Mouse (Mus musculus): ENCODE data around the gene Pfdn6. TPM values are rescaled to one million over a fixed set of nuclear protein-coding genes. Genes with fewer than 3 reads are reported as not detected.
A peak's percentile ranks its signal among the peaks of the same experiment; 100 is the strongest.
"Not testable (repeated sequence)": the region's sequence is repeated elsewhere in the genome, so short reads cannot be mapped to it uniquely, and the experiment has no call there.

The Pfdn6 gene
- total RNA-seq, 2 experiments from 2014 or later: 83.1 to 106 TPM

DNA sequence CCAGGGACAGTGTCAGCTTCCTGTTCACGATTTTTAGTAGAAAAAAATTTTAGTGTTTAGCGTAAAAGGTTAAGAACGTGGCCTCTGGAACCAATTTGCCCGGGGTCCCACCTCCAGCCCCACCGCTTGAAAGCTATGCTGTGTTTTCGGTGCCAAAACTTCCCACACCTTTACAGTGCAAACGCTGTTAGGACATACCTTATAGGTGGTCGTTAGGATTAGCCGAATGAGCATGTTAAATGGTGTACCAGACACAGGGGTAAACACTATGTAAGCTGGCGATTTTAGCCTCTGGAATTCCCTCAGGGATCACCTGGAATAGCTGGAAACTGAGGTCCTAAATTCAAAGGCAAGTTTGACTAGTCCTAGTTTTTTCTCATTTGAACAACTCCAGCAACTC, 16.2 kb upstream of the Pfdn6 start:
- no peak for DNase-seq (ENCODE audit: low spot score in 2 of 2)

DNA sequence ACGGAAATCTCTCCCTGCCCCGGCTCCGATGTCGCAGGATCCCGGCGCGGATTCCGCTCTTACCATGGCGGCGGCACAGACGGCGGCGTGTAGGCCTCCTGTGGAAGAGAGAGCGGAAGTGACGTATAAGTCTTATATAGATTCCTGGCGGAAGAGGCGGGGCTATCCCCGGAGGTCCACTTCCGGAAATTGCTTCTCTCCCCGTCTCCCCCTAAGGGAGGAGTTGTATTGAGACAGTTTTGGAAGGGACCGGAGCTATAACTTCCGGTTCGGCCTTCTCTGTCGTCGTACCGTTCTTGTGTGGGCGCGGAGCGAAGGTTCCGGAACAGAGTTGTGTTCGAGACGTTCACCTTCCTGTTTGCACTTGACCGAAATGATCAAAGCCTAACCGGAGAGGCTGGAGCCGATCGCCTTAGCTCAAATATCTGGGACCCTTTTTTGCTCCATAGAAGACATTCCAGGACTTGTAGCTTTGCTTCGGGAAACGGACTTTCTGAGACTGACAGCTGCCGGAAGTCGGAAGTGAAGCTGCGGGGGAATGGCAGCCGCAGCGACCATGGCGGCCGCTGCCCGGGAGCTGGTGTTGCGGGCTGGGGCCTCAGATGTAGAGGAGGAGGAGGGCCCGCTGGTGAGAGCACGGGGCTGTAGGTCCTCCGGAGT, 15.5 kb upstream of the Pfdn6 start, which contains the start of the genes Vps52 and Rps18:
Vps52 (plus strand) TSS at position 258 of the 660 bp plus-strand sequence.
Rps18 (minus strand) TSS at position 447 of the 660 bp plus-strand sequence.
- peak; percentile 96 to 98 for DNase-seq (ENCODE audit: low spot score in 2 of 2)

GRCm38 (mm10) chr17:33954646-33955554, 14.8 kb upstream of the Pfdn6 start:
- no peak for DNase-seq (ENCODE audit: low spot score in 2 of 2)

GRCm38 (mm10) chr17:33953961-33954565, 13.9 kb upstream of the Pfdn6 start:
- DNase-seq (ENCODE audit: low spot score in 2 of 2): no peak

DNA sequence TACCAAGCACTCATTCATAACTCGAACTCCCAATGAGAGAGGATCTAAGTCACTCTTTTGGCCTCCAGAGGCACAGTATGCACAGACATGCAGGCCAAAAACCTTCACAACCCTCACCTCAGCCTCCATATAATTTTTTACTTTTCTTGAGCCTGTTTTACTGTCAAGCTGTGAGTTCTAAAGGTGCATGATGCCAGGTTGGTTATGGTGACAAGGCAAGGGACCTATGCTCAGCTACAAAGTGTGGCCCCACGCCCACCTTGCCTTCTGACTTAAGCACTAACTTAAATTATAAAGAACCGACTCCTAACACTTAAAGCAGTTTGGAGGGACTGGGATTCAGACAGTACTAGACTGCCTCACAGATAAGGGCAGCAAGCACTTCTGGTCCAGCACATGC, 13.2 kb upstream of the Pfdn6 start:
- DNase-seq (ENCODE audit: low spot score in 2 of 2): no peak

DNA sequence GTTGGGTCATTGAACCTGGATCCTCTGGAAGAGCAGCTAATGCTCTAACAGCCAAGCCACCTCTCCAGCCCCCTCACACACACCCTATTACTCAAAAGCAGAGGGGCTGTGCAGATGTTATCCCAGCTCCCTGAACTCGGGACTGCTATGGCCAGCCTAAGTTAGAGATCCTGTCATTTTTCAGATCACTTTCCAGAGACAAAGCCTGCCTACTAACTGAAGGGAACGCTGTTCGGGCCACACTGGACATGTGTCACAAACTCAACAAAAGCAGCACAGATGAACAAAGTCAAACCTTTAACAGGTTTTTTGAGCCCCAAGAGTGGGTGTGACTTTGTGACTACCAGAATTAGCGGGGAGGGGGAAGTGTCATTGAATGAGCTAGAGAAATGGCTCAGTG, 12.7 kb upstream of the Pfdn6 start:
- no peak for DNase-seq (ENCODE audit: low spot score in 2 of 2)

DNA sequence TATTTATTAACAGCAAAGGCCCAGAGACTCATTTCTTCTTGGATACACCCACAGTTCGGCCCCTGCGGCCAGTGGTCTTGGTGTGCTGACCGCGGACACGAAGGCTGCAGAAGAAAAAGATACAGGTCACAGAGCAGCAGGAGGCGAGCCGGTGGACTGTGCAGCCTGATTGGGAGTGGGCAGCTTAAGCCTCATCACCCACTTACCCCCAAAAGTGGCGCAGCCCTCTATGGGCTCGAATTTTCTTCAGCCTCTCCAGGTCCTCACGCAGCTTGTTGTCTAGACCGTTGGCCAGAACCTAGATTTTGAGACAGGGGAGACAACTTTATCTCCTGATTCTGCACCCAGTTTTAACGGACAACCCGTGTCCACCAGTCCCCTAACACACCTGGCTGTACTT, 11.9 kb upstream of the Pfdn6 start:
- DNase-seq (ENCODE audit: low spot score in 2 of 2): not testable (repeated sequence)

- DNase-seq (ENCODE audit: low spot score in 2 of 2): peak; percentile 73 to 81
Observed at GRCm38 (mm10) chr17:33951021-33951946, 11.1 kb upstream of the Pfdn6 start, which contains the start of gene B3galt4. TSS of gene B3galt4 (minus strand) at chr17:33951488.

DNA sequence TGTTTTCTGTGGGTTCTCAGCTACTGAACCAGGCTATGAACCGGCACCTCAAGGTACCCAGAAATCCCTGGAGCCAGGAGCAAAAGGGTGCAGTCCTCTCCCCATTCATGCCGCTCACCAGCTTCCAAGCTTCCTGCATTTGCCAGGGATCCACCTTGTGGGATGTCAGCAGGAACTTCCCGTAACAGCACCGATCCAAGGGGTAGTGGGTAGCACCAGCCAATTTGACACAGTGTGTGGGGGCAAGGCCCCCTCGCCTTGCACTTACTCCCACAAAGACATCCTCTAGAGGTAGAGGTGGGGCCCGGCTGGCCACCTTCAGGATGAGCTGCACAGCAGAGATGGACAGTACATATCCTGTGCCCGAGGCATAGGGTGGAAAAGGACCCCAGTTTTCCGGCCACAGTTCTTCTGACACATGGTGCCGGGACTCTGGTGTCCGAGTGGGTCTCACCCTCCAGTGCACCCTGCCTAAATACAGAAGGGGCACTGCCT, 10.0 kb upstream of the Pfdn6 start:
- DNase-seq (ENCODE audit: low spot score in 2 of 2): no peak

GRCm38 (mm10) chr17:33948905-33949537, 8.9 kb upstream of the Pfdn6 start:
- DNase-seq (ENCODE audit: low spot score in 2 of 2): no peak

DNA sequence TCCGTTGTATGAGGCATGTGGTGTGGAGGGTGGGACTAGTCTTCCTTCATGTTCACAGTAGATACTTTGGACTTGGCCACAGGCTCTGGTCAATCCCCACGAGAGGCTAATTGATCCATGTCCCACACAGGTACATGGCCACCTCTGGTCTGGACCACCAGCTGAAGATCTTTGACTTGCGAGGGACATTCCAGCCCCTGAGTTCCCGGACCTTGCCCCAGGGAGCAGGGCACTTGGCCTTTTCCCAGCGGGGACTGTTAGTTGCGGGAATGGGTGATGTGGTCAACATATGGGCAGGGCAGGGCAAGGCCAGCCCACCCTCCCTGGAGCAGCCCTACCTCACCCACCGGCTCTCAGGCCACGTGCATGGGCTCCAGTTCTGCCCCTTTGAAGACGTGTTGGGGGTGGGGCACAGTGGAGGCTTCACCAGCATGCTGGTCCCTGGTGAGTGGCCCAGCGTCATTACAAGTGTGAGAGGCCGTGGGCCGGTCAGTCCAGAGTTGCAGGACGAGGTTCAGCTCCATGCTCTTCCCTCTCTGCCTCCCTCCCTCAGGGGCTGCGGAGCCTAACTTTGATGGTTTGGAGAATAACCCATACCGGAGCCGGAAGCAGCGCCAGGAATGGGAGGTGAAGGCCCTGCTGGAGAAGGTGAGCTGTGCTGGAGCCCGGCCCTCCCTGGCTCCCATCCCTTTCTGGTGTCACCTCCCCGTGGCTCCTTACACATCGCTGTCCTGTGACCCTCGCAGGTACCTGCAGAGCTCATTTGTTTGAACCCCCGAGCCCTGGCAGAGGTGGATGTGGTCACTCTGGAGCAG, 8.2 kb upstream of the Pfdn6 start:
- no peak for DNase-seq (ENCODE audit: low spot score in 2 of 2)

DNA sequence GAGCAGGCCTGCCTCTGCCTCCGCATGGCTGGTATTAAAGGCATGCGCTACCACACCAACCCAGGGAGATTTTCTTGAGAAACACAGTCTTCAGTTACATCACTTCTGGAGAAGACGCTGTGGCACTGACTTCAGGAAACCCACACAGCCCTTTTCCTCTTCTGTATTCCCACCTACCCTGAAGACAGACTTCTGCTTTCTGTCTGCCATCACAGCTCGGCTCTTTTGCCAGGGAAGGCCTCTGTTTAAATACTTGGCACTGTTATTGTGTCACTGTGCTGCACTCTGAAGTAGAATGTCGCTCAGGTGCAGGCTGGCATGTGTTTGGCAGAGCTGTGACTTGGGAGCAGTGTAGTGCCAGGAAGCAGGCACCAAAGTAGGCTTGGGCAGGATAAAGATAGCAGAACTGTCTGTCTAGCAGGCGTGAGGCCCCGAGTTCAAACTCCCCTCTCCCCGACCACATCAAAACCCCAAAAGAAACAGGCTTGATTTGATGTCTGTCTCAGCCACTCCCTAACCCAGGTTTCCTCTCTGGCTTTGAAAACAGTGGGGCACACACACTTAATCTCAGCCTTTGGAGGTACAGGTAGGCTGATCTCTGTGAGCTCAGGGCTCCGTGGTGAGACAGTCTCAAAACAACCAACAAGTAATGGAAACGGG, 7.4 kb upstream of the Pfdn6 start:
- no peak for DNase-seq (ENCODE audit: low spot score in 2 of 2)

DNA sequence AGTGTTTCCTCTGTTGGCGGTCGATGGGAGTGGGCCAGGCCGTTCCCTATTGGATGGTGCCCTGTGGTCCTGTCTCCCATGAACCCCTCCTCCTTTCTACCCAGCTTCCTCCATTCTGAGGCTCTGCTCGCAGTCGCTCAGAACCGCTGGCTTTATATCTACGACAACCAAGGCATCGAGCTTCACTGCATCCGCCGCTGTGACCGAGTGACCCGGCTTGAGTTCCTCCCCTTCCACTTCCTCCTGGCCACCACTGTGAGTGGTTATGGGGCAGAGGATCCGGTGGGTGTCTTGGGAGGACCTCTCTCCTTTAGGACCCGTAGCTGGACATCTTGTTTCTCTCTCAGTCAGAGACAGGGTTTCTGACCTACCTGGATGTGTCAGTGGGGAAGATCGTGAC, 3.3 kb upstream of the Pfdn6 start:
- DNase-seq (ENCODE audit: low spot score in 2 of 2): no peak

- DNase-seq (ENCODE audit: low spot score in 2 of 2): no peak
Observed at GRCm38 (mm10) chr17:33941381-33941780, 1.2 kb upstream of the Pfdn6 start.

- DNase-seq (ENCODE audit: low spot score in 2 of 2): no peak
Observed at GRCm38 (mm10) chr17:33940981-33941380, 838 bp upstream of the Pfdn6 start.

GRCm38 (mm10) chr17:33938783-33939182, 1.4 kb downstream of the Pfdn6 start:
- DNase-seq (ENCODE audit: low spot score in 2 of 2): no peak

DNA sequence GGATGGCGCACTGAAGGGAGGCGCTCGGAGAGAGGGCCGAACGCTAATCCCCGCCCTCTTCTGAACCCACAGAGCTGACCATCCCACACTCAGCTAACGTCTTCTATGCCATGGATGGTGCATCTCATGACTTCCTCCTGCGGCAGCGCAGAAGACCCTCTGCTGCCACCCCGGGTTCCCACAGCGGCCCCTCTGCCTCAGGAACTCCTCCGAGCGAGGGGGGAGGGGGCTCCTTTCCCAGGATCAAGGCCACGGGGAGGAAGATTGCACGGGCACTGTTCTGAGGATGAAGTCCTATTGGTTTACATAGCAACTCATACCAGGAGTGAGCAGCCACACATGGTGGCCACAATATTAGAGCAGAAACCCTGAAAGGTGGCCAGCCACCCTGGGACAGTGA, 3.1 kb downstream of the Pfdn6 start:
- DNase-seq (ENCODE audit: low spot score in 2 of 2): no peak

DNA sequence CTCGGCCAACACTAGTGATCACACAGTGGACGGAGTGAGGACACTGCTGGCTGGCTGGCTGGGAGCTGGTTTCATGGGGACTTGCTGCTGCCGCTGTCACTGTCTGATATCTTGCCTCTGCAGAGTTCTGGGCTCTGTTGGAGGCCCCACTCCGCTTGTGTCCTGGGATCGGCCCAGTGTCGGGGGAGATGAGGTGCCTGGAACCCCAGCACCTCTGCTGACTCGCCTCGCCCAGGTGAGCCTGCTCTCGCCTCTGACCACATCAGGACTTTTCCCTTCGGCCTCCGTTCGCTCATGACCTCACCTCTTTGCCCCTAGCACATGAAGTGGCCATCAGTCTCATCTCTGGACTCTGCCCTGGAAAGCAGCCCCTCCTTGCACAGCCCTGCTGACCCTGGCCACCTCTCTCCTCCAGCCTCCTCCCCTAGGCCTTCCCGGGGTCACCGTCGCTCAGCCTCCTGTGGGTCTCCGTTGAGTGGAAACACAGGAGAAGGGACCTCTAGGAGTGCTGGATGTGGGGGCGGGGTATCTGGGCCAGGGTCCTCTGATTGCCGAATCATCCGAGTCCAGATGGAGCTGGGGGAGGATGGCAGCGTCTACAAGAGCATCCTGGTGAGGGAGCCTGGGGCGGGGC, 4.6 kb downstream of the Pfdn6 start:
- no peak for DNase-seq (ENCODE audit: low spot score in 2 of 2)
